Mouse (Mus musculus): Measurements from ENCODE around the gene Fam173b. TPM values are rescaled to one million over a fixed set of nuclear protein-coding genes. Genes with fewer than 3 reads are reported as not detected.
"Not testable (repeated sequence)": the region's sequence is repeated elsewhere in the genome, so short reads cannot be mapped to it uniquely, and the experiment has no call there.

Gene Fam173b
- polyA plus RNA-seq, 1 experiment, result 8.4 TPM

DNA sequence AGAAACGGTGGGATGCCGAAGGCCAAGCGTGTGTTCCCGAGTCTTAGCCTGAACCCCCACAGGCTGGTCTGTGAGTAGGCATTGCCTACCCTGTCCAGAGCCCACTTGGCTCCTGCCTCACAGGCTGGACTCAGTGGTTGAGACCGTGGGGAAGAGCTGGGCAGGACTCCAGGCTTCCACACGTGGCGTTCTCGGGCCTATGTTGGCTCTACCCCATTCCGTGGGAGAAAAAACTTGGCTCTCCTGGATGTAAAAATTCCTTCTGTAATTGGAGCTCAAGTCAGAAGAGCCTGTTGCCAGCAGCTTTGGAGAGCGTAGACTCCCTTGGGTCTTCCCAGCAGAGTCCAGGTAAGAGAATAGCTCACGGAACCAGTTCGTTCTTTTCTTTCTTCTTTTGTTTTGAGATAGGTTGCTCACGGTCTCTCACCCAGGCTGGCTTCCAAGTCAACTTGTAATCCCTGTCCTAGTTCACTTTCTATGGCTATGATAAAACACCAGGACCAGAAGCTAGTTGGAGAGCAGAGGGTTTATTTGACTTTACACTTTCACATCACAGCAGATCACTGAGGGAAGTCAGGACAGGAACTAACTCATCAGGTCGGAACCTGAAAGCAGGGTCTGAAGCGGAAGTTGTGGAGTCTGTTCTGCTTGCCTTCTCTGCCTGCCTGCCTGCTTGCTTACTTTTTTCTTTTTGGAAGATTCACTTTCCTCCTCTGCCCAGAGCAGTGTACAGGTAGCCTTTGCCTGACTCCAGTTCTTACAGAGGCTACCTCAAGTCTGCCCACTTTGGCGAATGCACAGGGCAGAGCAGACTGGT lies 29.5 kb upstream of the Fam173b start:
- Histone ChIP-seq H3K36me3 (ENCODE audit: control insufficient read depth, insufficient read depth, low read length) (no peaks in the 10 kb centered on the region), H3K27me3 (ENCODE audit: control insufficient read depth, insufficient read depth, low read length) (no peaks in the 10 kb centered on the region), H3K27ac (ENCODE audit: control insufficient read depth, insufficient read depth, low read length) (no peak overlapping the region), H3K4me3 (ENCODE audit: control insufficient read depth, insufficient read depth, low read length) (no peak overlapping the region), H3K4me1 (replicated peaks; ENCODE audit: control insufficient read depth, insufficient read depth, low read length) (peaks cover 5% of the 10 kb centered on the region; the same call in 1 of the 2 replicates)
- no peak for DNase-seq
- WGBS, result 86% methylated on average over 16 of the region's 16 CpGs
- TF ChIP-seq CTCF (IDR thresholded peaks at IDR 0.05; ENCODE audit: borderline replicate concordance, control insufficient read depth, extremely low read depth, insufficient read depth, low read length, poor library complexity) (no peak), POLR2A (IDR thresholded peaks at IDR 0.05; ENCODE audit: control insufficient read depth, extremely low read depth, insufficient read depth, low read length, poor library complexity) (no peak)

DNA sequence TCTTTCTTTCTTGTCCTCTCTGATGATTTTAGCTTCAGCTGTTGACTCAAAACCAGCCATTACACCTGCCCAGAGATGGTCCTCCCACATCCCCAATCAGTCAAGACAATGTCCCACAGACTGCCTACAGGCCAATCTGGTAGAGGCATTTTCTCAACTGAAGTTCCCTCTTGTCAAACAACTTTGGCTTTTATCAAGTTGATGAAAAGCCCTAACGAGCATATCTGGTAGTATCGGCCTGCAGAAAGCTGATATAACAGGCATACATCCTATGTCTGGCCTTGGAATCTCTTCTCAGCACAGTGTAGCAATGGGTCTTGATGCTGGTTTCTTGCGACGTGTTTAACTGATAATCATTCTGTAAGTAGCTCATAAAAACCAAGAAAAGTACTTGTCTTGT lies 28.4 kb upstream of the Fam173b start:
- TF ChIP-seq CTCF (IDR thresholded peaks at IDR 0.05; ENCODE audit: borderline replicate concordance, control insufficient read depth, extremely low read depth, insufficient read depth, low read length, poor library complexity) (no peak), POLR2A (IDR thresholded peaks at IDR 0.05; ENCODE audit: control insufficient read depth, extremely low read depth, insufficient read depth, low read length, poor library complexity) (no peak)
- WGBS, result 93% methylated on average over 4 of the region's 4 CpGs

DNA sequence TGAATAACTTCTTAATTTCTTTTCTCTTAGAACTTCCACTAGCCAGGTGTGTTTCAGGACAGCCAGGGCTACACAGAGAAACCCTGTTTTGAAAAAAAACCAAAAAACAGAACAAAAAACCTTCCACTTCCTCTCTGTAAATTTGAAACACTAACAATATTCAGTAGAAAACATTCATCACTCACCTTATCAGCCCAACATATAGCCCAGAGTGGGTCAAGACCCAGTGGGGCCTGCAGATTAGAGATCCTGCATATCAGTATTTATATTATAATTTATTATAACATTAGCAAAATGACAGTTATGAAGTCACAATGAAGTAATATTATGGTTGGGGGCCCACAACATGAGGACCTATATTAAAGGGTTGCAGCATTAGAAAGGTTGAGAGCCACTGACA lies 28.0 kb upstream of the Fam173b start:
- DNase-seq, result no peak
- TF ChIP-seq POLR2A (IDR thresholded peaks at IDR 0.05; ENCODE audit: control insufficient read depth, extremely low read depth, insufficient read depth, low read length, poor library complexity) (no peak), CTCF (IDR thresholded peaks at IDR 0.05; ENCODE audit: borderline replicate concordance, control insufficient read depth, extremely low read depth, insufficient read depth, low read length, poor library complexity) (no peak)

More for the DNA sequence above, 28.4 kb upstream of the Fam173b start:
- no peaks in the 10 kb centered on the region for H3K27me3 ChIP-seq (ENCODE audit: control insufficient read depth, insufficient read depth, low read length)
- no peak overlapping the region for H3K27ac ChIP-seq (ENCODE audit: control insufficient read depth, insufficient read depth, low read length)
- no peak for DNase-seq
- no peaks in the 10 kb centered on the region for H3K36me3 ChIP-seq (ENCODE audit: control insufficient read depth, insufficient read depth, low read length)
- peaks cover 5% of the 10 kb centered on the region; the same call in 1 of the 2 replicates for H3K4me1 ChIP-seq (replicated peaks; ENCODE audit: control insufficient read depth, insufficient read depth, low read length)
- no peak overlapping the region for H3K4me3 ChIP-seq (ENCODE audit: control insufficient read depth, insufficient read depth, low read length)

DNA sequence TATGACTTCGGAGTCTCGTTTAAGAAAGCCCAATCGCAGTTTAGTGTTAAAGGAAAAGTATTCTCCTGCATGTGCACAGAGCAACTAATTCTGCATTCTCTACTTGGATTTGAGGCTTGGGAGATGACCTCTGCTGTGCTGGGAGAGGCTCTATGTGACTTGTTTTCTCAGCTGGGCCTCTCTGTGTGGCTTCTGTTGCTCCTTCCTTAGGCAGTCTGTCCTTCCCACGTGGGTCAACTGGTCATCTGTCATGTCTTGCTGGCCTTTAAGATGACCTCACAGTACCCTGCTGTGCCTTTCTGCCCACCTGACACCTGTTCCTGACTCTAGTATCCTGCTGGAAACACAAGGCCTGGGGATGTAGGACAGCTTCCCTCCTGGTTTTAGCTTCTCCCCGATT lies 25.6 kb upstream of the Fam173b start:
- 93% methylated on average over 5 of the region's 5 CpGs for WGBS
- DNase-seq, result no peak
- H3K36me3 ChIP-seq (ENCODE audit: control insufficient read depth, insufficient read depth, low read length), result no peaks in the 10 kb centered on the region
- no peak for TF ChIP-seq POLR2A (IDR thresholded peaks at IDR 0.05; ENCODE audit: control insufficient read depth, extremely low read depth, insufficient read depth, low read length, poor library complexity)
- no peak for TF ChIP-seq CTCF (IDR thresholded peaks at IDR 0.05; ENCODE audit: borderline replicate concordance, control insufficient read depth, extremely low read depth, insufficient read depth, low read length, poor library complexity)
- H3K27ac ChIP-seq (ENCODE audit: control insufficient read depth, insufficient read depth, low read length), result no peak overlapping the region
- peaks cover 5% of the 10 kb centered on the region; the same call in 1 of the 2 replicates for H3K4me1 ChIP-seq (replicated peaks; ENCODE audit: control insufficient read depth, insufficient read depth, low read length)
- no peak overlapping the region for H3K4me3 ChIP-seq (ENCODE audit: control insufficient read depth, insufficient read depth, low read length)
- no peaks in the 10 kb centered on the region for H3K27me3 ChIP-seq (ENCODE audit: control insufficient read depth, insufficient read depth, low read length)

More for the DNA sequence above, 28.0 kb upstream of the Fam173b start:
- Histone ChIP-seq H3K27me3 (ENCODE audit: control insufficient read depth, insufficient read depth, low read length) (no peaks in the 10 kb centered on the region), H3K4me1 (replicated peaks; ENCODE audit: control insufficient read depth, insufficient read depth, low read length) (peaks cover 5% of the 10 kb centered on the region; the same call in 1 of the 2 replicates), H3K4me3 (ENCODE audit: control insufficient read depth, insufficient read depth, low read length) (no peak overlapping the region), H3K36me3 (ENCODE audit: control insufficient read depth, insufficient read depth, low read length) (no peaks in the 10 kb centered on the region), H3K27ac (ENCODE audit: control insufficient read depth, insufficient read depth, low read length) (no peak overlapping the region)

DNA sequence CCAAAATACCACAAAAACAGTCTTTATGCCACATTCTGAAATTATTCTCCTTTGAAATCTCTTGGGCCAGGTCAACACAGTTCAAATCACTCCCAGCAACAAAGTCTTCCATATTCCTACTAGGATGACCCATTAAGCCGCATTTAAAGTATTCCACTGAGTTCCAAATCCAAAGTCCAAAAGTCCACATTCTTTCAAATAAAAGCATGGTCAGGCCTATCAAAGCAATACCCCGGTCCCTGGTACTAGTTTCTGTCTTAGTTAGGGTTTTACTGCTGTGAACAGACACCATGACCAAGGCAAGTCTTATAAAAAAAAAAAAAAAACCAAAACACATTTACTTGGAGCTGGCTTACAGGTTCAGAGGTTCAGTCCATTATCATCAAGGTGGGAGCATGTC lies 20.6 kb upstream of the Fam173b start:
- H3K27ac ChIP-seq (ENCODE audit: control insufficient read depth, insufficient read depth, low read length); H3K36me3 ChIP-seq (ENCODE audit: control insufficient read depth, insufficient read depth, low read length); DNase-seq; H3K4me1 ChIP-seq (replicated peaks; ENCODE audit: control insufficient read depth, insufficient read depth, low read length); H3K27me3 ChIP-seq (ENCODE audit: control insufficient read depth, insufficient read depth, low read length); H3K4me3 ChIP-seq (ENCODE audit: control insufficient read depth, insufficient read depth, low read length): not testable (repeated sequence)
- 97% methylated on average over 2 of the region's 2 CpGs for WGBS

DNA sequence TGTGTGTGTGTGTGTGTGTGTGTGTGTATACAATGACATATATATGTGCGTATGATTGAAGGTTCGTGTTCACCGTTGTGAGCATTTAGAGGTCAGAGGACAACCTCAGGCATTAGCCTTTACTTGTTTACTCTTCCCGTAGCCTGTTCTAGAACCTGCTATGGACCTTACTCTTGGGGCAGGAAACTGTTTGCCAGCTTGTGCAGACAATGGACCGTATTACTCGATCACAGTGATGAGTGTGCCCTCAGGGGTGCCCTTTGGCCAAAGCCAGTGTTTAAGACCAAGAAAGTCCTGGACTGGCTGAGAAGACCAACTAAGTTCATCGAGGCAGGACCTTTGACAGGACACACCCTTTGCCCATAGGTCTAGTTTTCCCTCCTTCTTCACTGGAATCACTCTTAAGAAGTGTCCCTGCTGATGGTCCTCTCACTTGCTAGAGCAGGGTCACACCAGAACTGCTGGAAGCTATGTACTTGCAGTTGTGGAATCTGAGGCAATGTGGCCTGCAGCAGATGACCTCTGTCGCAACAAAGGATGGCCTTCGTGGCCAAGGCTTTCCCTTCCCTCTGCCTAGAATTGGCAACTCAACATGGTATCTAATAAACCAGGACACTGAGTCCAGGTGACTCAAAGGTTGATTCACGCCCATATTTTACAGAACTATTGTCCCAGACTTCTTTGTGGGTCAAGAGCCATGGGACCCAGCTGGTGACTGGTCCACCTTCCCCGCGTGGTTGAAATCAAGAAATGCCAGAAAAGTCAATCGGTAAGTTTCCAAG lies 18.2 kb upstream of the Fam173b start:
- H3K27ac ChIP-seq (ENCODE audit: control insufficient read depth, insufficient read depth, low read length), result no peak overlapping the region
- 93% methylated on average over 13 of the region's 13 CpGs for WGBS

More for the DNA sequence above, 18.2 kb upstream of the Fam173b start:
- no peak for DNase-seq
- H3K4me1 ChIP-seq (replicated peaks; ENCODE audit: control insufficient read depth, insufficient read depth, low read length), result peaks cover 7% of the 10 kb centered on the region
- H3K27me3 ChIP-seq (ENCODE audit: control insufficient read depth, insufficient read depth, low read length), result no peaks in the 10 kb centered on the region
- H3K36me3 ChIP-seq (ENCODE audit: control insufficient read depth, insufficient read depth, low read length), result no peaks in the 10 kb centered on the region
- no peak overlapping the region for H3K4me3 ChIP-seq (ENCODE audit: control insufficient read depth, insufficient read depth, low read length)
- TF ChIP-seq CTCF (IDR thresholded peaks at IDR 0.05; ENCODE audit: borderline replicate concordance, control insufficient read depth, extremely low read depth, insufficient read depth, low read length, poor library complexity) (no peak), POLR2A (IDR thresholded peaks at IDR 0.05; ENCODE audit: control insufficient read depth, extremely low read depth, insufficient read depth, low read length, poor library complexity) (no peak)

Measured in thymus, adult 2 months (tissue).